Mouse (Mus musculus): ENCODE data around the gene Postn.

Postn gene

GRCm38 (mm10) chr3:54420189-54420928, 59.5 kb downstream of the Postn start:
- no peak for DNase-seq

GRCm38 (mm10) chr3:54420983-54421382, 60.1 kb downstream of the Postn start:
- DNase-seq: no peak

DNA sequence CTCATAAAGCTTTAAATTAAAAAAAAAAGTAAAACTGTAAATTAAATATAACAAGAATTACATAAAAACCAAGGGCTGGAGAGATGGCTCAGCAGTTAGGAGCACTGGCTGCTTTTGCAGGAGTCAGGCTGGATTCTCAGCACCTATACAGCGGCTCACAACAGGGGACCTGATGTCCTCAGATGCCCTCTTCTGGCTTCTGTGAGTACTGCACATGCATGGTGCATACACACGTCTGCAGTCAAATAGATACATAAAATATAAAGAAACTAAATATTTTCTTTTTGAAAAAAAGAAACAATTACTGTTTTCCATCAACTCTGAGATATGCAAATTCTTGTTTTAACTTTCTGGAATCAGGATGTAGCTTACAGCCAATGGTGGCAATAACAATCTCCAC, 60.8 kb downstream of the Postn start:
- DNase-seq: no peak

GRCm38 (mm10) chr3:54424146-54424545, 63.2 kb downstream of the Postn start:
- DNase-seq: no peak

DNA sequence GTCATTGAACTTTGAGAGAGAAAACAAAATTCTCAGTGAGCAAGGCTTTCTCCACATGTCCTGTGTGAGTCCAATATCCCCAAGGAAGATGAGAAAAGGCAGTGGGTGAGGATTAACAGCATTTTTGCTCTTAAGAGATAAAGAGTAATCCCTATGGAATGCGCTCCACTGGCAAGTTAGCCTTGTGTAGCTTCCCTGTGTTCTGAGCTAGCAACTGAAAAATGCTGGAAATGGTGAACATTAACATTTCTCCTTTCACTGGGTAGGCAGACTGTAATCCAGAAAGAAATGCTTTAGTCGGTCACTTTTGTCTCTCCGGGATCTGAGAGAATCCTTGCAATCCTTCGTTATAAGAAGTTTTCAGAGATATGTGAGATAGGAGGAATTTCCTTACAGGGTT, 70.8 kb downstream of the Postn start:
- no peak for DNase-seq

DNA sequence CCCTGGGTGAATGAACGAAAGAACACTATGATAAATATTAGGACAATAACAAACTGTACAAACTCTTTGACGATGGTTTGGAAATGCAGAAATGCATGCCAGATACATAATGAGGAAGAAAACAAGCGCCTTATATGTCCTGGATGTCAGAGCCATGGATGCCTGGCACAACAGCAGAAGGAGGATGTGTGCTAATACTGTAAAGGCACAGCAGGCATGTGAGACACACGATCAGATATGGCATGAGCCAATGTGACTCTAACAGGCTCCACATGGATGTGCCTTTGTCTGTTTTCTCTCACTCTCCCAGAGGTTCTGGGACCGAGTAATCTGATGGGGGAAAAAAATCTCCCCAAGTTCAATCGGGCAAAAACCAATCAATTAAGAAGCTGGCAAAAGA, 71.3 kb downstream of the Postn start:
- DNase-seq: no peak

GRCm38 (mm10) chr3:54432605-54433004, 71.7 kb downstream of the Postn start:
- DNase-seq: no peak

GRCm38 (mm10) chr3:54434571-54434970, 73.7 kb downstream of the Postn start:
- no peak for DNase-seq

- no peak for DNase-seq
These were observed 75.6 kb downstream of the Postn start for GRCm38 (mm10) chr3:54436373-54436964.
